Mouse (Mus musculus) macrophage (primary cell): ENCODE data around the gene Tmprss9. TPM values are rescaled to one million over a fixed set of nuclear protein-coding genes. Genes with fewer than 3 reads are reported as not detected.

Experiments used
- H3K27ac ChIP-seq: fragments of 350-480 bp; formaldehyde crosslinking; 2 replicates; pipeline ENCODE4 v1.9.0; 2021
- H3K36me3 ChIP-seq: fragments of 350-480 bp; formaldehyde crosslinking; 2 replicates; pipeline ENCODE4 v1.9.0; 2021; ENCODE audit errors: inconsistent target
- H3K4me3 ChIP-seq: fragments of 350-480 bp; formaldehyde crosslinking; 2 replicates; pipeline ENCODE4 v1.9.0; 2021; ENCODE audit errors: inconsistent target
- H3K79me2 ChIP-seq: fragments of 350-480 bp; formaldehyde crosslinking; 2 replicates; pipeline ENCODE4 v1.9.0; 2021; ENCODE audit errors: inconsistent target
- WGBS: methylation state at CpG from one replicate; pipeline ENCODE4 v1.1.7; 2026; ENCODE audit warnings: inconsistent platforms; ENCODE audit not compliant: missing documents; 5-methylcytosine and 5-hydroxymethylcytosine counted together
- polyA plus RNA-seq: library from polyadenylated mRNA; stranded (reverse); fragments of 250-400 nt; gene quantifications from 3 replicates; pipeline ENCODE4 v1.2.4, GENCODE M21; 2018; ENCODE audit warnings: inconsistent platforms

Gene Tmprss9
- polyA plus RNA-seq, 1 experiment from 2014 or later, result not detected

- Histone ChIP-seq H3K36me3 (peaks cover 10% of the 10 kb centered on the region; the same call in 1 of the 2 replicates), H3K79me2 (peaks cover 16% of the 10 kb centered on the region; the same call in 1 of the 2 replicates), H3K4me3 (no peak overlapping the region), H3K27ac (no peak overlapping the region)
- WGBS, result 95% methylated on average over 20 of the region's 22 CpGs
Measured at GRCm38 (mm10) chr10:80909375-80910162, 37.9 kb downstream of the Tmprss9 start.

DNA sequence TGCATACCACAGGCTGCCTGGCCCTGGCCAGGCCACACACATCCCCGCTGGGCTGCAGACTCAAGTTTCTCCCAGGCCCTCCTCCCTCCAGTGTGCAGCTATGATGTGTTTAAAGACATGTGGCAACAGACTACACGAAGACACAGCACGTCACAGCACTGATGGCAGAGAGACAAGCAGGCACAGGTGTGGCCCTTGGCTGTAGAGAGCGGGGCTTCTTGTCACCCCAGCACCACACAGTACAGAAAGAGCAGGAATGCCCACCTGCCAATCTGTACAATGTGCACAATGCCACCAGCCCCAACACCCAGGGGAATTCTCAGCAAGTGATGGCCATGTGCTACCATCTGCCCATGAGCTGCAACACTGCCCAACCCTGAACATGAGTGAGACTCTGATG lies 39.7 kb downstream of the Tmprss9 start:
- no peak overlapping the region for H3K27ac ChIP-seq
- peaks cover 34% of the 10 kb centered on the region for H3K79me2 ChIP-seq
- WGBS, result 96% methylated on average over 4 of the region's 4 CpGs
- H3K4me3 ChIP-seq, result no peak overlapping the region
- peaks cover 10% of the 10 kb centered on the region; the same call in 1 of the 2 replicates for H3K36me3 ChIP-seq

DNA sequence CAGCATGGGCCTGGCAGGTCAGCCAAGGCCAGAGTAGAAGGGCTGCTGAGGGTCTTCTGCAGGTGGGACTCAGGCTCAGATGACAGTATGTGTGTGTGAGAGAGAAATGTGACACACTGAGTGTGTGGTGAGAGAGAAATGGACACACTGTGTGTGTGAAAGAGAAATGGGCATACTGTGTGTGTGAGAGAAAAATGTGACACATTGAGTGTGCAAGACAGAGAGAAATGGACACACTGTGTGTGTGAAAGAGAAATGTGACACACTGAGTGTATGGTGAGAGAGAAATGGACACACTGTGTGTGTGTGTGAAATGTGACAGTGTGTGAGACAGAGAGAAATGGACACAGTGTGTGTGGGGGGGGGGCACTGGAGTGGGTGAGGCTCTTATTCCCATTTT lies 40.2 kb downstream of the Tmprss9 start:
- Histone ChIP-seq H3K4me3 (no peak overlapping the region), H3K79me2 (peaks cover 40% of the 10 kb centered on the region), H3K36me3 (peaks cover 10% of the 10 kb centered on the region; the same call in 1 of the 2 replicates), H3K27ac (no peak overlapping the region)

DNA sequence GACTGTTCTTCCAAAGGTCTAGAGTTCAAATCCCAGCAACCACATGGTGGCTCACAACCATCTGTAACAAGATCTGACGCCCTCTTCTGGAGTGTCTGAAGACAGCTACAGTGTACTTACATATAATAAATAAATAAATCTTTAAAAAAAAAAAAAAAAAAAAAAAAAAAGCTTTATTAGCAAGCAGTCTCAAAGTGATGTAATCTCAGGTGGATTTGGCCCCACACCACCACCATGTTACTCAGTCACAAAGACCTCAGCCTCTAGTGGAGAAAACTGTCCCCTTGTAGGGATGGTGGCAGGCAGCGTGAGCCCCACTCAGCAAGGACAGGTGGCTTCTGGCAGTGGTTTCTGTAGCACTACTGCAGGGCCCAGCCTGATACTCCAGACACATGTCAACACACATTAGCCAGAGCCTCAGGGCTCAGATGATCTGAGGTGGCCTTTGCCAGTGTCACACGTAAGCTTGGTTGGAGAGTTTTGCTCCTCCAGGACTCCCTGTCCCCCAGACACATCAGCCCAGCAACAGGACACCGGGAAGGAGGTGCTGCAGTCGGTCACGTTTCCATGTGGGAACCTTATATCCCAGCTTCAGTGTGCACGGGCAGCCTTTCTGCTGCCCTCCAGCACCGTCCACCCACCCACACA lies 41.8 kb downstream of the Tmprss9 start:
- WGBS, result 93% methylated on average over 7 of the region's 8 CpGs
- H3K36me3 ChIP-seq, result peaks cover 10% of the 10 kb centered on the region; the same call in 1 of the 2 replicates
- H3K27ac ChIP-seq, result no peak overlapping the region

DNA sequence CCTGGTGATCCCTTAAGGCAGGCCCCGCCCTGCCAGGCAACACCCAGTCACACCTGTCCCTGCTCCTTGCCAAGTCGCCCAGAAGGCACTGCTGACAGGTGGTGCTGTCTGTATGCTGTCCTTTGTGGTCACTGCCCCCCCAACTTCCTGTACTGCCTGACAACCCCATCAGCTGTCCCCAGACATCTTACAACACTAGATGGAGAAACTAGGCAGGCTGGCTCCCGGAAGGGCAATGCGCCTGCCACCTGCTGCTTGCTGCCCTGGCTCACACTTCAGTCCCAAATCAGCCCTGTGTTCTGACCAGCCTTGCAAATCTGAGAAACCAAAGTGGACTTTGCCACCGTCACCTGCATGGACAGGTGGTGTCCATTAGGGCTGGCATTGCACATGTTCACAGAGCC lies 42.6 kb downstream of the Tmprss9 start:
- peaks cover 5% of the 10 kb centered on the region; the same call in 1 of the 2 replicates for H3K36me3 ChIP-seq
- no peak overlapping the region for H3K27ac ChIP-seq
- WGBS, result 85% methylated on average over 5 of the region's 5 CpGs
- H3K79me2 ChIP-seq, result peaks cover 49% of the 10 kb centered on the region
- H3K4me3 ChIP-seq, result no peak overlapping the region

More for the DNA sequence above, 41.8 kb downstream of the Tmprss9 start:
- H3K79me2 ChIP-seq, result peaks cover 49% of the 10 kb centered on the region
- H3K4me3 ChIP-seq, result no peak overlapping the region

DNA sequence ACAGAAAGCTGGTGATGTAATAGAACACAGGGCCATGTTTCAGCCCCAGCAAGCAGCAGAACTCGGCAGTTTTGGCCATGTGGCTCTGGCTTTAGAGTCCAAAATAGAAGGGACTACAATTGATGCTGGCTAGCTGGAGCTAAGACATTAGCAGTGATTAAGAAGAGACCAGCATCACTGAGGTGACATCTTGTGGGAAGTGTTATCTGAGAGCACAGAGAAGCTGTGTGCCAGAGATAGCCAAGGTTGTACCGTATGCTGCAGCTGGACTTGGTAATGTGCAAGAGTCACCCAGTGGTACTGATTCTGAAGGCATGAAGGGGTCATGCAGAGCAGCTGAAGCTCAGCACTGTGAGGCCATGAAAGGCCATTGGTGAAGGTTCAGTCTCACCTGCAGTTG lies 43.6 kb downstream of the Tmprss9 start:
- Histone ChIP-seq H3K79me2 (peaks cover 49% of the 10 kb centered on the region), H3K27ac (no peak overlapping the region), H3K36me3 (no peaks in the 10 kb centered on the region), H3K4me3 (no peak overlapping the region)
- WGBS, result 77% methylated on average over 2 of the region's 2 CpGs

DNA sequence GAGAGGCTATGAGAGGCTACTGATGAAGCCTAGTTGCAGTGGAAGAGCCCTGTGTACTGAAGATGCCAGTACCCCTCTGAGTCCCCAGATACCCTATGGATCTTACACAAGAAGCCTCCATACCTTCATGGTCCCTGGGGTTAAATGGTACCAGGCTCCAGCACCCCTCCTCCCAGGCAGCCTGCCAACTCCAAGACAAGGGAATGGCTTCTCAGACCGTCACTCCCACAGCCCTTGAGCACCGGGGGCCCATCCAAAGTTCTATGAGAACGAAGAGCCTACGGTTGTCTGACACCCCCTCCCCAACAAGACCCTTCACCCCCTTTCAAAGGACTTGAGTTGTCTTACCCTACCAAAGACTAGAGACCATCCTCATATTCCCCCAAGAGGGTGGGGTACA lies 44.1 kb downstream of the Tmprss9 start:
- peaks cover 49% of the 10 kb centered on the region for H3K79me2 ChIP-seq
- H3K27ac ChIP-seq, result no peak overlapping the region
- no peaks in the 10 kb centered on the region for H3K36me3 ChIP-seq
- WGBS, result 88% methylated on average over 4 of the region's 4 CpGs
- H3K4me3 ChIP-seq, result no peak overlapping the region

DNA sequence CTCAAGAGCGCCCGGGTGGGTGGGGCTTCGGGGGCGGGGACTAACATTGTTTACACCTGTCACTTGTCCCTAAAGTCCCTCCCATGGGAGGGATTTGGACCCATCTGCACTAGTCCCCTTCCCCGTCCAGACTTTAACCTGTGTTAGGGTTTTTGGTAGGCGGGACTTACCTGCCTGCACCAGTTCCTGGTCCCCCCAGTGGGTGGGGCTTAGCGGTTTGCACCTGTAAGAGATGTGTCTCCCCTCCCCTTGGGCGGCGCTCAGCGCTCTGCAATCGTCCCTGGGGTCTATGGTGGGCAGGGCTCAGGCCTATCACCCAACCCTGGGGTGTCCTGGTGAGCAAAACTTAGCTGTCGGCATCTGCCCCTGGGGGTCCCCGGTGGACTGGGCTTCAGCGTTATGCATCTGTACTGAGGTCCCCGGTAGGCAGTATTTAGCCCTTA lies 45.7 kb downstream of the Tmprss9 start:
- peak overlapping the region; percentile 28; the same call in 1 of the 2 replicates for H3K27ac ChIP-seq
- WGBS, result 2% methylated on average over 15 of the region's 15 CpGs

GRCm38 (mm10) chr10:80917779-80918434 lies 46.3 kb downstream of the Tmprss9 start, which contains the start of gene Lmnb2:
Lmnb2 (minus strand) TSS chr10:80918245.
- H3K27ac ChIP-seq, result peak within 1 kb of the TSS; percentile 28; the same call in 1 of the 2 replicates
- peaks cover 46% of the 10 kb centered on the region for H3K79me2 ChIP-seq
- under 1% methylated on average over 54 of the region's 61 CpGs for WGBS
- H3K36me3 ChIP-seq, result no peaks in the 10 kb centered on the region
- H3K4me3 ChIP-seq, result peak within 1 kb of the TSS; percentile 98

More for the DNA sequence above, 45.7 kb downstream of the Tmprss9 start:
- no peaks in the 10 kb centered on the region for H3K36me3 ChIP-seq
- H3K79me2 ChIP-seq, result peaks cover 49% of the 10 kb centered on the region
- H3K4me3 ChIP-seq, result peak overlapping the region; percentile 98

- peaks cover 9% of the 10 kb centered on the region for H3K79me2 ChIP-seq
- peak overlapping the region; percentile 26 for H3K4me3 ChIP-seq
- H3K27ac ChIP-seq, result peak overlapping the region; percentile 53
- WGBS, result 14% methylated on average over 16 of the region's 16 CpGs
- H3K36me3 ChIP-seq, result no peaks in the 10 kb centered on the region
Measured at GRCm38 (mm10) chr10:80921923-80922322, 50.3 kb downstream of the Tmprss9 start.

DNA sequence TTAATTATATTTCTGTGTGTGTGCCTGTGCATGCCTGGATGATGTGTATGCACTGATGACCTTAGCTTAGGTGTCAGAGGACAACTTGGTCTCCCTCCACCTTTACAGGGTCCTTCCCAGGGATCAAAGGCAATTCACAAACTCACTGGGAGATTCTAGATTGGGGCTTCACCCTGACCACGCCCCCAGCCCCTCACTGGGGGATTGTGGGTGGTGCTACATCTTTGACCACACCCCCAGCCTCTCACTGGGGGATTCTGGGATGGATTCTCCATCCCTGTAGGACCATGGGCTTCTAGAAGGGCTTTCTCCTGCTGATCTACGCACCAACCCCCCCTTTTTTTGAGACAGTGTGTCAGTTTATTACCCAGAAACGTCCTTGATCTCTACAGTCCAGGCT lies 53.8 kb downstream of the Tmprss9 start:
- H3K27ac ChIP-seq, result no peak overlapping the region
- H3K36me3 ChIP-seq, result no peaks in the 10 kb centered on the region
- H3K79me2 ChIP-seq, result peaks cover 6% of the 10 kb centered on the region
- 67% methylated on average over 3 of the region's 3 CpGs for WGBS
- no peak overlapping the region for H3K4me3 ChIP-seq

GRCm38 (mm10) chr10:80928586-80929298 lies 57.1 kb downstream of the Tmprss9 start:
- H3K36me3 ChIP-seq, result no peaks in the 10 kb centered on the region
- peaks cover 22% of the 10 kb centered on the region for H3K79me2 ChIP-seq
- WGBS, result under 1% methylated on average over 47 of the region's 48 CpGs
- H3K27ac ChIP-seq, result peak overlapping the region; percentile 86
- peak overlapping the region; percentile 46 for H3K4me3 ChIP-seq

DNA sequence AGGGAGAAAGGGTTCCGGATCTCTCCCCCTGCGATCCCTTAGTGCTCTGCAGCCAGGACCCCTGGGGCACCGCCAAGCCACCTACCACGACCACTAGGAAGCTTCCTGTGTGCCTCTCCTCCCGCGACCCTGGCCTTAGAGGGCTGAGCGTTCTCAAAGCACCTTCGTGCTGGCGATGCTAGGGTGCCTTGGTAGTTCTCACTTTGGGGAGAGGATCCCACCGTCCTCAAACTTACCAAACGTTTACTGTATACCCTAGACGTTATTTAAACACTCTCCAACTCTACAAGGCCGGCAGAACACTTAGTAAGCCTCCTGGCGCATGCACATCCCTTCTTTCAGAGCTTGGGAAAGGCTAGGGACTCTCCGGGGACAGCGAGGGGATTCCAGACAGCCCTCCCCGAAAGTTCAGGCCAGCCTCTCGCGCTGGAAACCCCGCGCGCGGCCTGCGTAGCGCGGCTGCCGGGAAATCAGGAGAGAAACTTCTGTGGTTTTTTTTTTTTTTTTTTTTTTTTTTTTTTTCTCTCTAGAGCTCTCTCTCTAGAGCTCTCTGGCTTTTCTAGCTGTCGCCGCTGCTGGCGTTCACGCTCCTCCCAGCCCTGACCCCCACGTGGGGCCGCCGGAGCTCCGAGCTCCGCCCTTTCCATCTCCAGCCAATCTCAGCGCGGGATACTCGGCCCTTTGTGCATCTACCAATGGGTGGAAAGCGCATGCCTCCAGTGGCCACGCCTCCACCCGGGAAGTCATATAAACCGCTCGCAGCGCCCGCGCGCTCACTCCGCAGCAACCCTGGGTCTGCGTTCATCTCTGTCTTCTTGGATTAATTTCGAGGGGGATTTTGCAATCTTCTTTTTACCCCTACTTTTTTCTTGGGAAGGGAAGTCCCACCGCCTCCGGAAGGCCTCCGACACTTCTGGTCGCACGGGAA lies 57.9 kb downstream of the Tmprss9 start, which contains the start of gene Gadd45b:
TSS of gene Gadd45b (plus strand) at position 775 of the 928 bp plus-strand sequence.
- peak within 1 kb of the TSS; percentile 86 for H3K27ac ChIP-seq
- H3K79me2 ChIP-seq, result peaks cover 22% of the 10 kb centered on the region
- WGBS, result under 1% methylated on average over 50 of the region's 56 CpGs
- no peaks in the 10 kb centered on the region for H3K36me3 ChIP-seq
- peak within 1 kb of the TSS; percentile 86 for H3K4me3 ChIP-seq
